Mouse (Mus musculus) forebrain, embryonic 16.5 days (tissue): Measurements from ENCODE around the gene Rwdd4a. TPM values are rescaled to one million over a fixed set of nuclear protein-coding genes. Genes with fewer than 3 reads are reported as not detected.

ENCODE experiments used
- ATAC-seq: fragments of 200-750 bp; cut with Nextera tagmentation; 2 replicates; pipeline ENCODE4 v1.8.0; 2017; ENCODE audit warnings: mild to moderate bottlenecking, moderate library complexity
- H3K27ac ChIP-seq: fragments of 300-500 bp; sonication (generic); 2 replicates; pipeline ENCODE4 v1.5.1; 2014; ENCODE audit warnings: low read length, control low read depth
- H3K27me3 ChIP-seq: fragments of 300-500 bp; sonication (generic); replicated peaks from 2 replicates; pipeline ENCODE4 v1.6.1; 2014; ENCODE audit warnings: low read length; ENCODE audit not compliant: control insufficient read depth, insufficient read depth
- H3K36me3 ChIP-seq: fragments of 300-500 bp; sonication (generic); 2 replicates; pipeline ENCODE4 v1.6.1; 2014; ENCODE audit not compliant: control insufficient read depth, insufficient read depth
- H3K4me1 ChIP-seq: fragments of 300-500 bp; sonication (generic); replicated peaks from 2 replicates; pipeline ENCODE4 v1.6.1; 2014; ENCODE audit warnings: low read length; ENCODE audit not compliant: control insufficient read depth, insufficient read depth
- H3K4me2 ChIP-seq: fragments of 300-500 bp; sonication (generic); 2 replicates; pipeline ENCODE4 v1.6.1; 2014; ENCODE audit warnings: mild to moderate bottlenecking, low read length, control low read depth
- H3K4me3 ChIP-seq: fragments of 300-500 bp; sonication (generic); replicated peaks from 2 replicates; pipeline ENCODE4 v1.5.1; 2014; ENCODE audit warnings: mild to moderate bottlenecking, low read length, control low read depth
- H3K9ac ChIP-seq: fragments of 300-500 bp; sonication (generic); replicated peaks from 2 replicates; pipeline ENCODE4 v1.6.1; 2014; ENCODE audit warnings: low read depth, low read length, control low read depth
- H3K9me3 ChIP-seq: fragments of 300-500 bp; sonication (generic); 2 replicates; pipeline ENCODE4 v1.6.1; 2016; ENCODE audit warnings: low read length; ENCODE audit not compliant: control insufficient read depth
- WGBS: fragments of 180-500 bp; shearing (Covaris S2); extraction: QIAGEN DNeasy Blood & Tissue Kit; methylation state at CpG from one replicate; pipeline ENCODE4 v1.1.7; 2014; 5-methylcytosine and 5-hydroxymethylcytosine counted together
- polyA plus RNA-seq: library from polyadenylated mRNA; unstranded; fragments of >200 nt; fragmentation: Nextera tagmentation; extraction: Ambion mirVana; gene quantifications from 2 replicates; pipeline ENCODE4 v1.2.1, GENCODE M21; 2015

Gene Rwdd4a
- polyA plus RNA-seq, result 33.4 and 37.9 TPM in 2 replicates

GRCm38 (mm10) chr8:47533344-47534125, at the start of gene Rwdd4a, which contains the start of gene Trappc11:
Gene Rwdd4a (plus strand): TSS chr8:47533664.
Gene Trappc11 (minus strand): TSS chr8:47533470.
- H3K9ac ChIP-seq, result peak within 1 kb of the TSS; percentile 87
- WGBS, result under 1% methylated on average over 65 of the region's 65 CpGs
- ATAC-seq, result peak; percentile 100
- H3K27me3 ChIP-seq, result no peaks in the 10 kb centered on the region
- peak within 1 kb of the TSS; percentile 95 for H3K4me3 ChIP-seq
- peak within 1 kb of the TSS; percentile 84 for H3K27ac ChIP-seq
- H3K36me3 ChIP-seq, result peaks cover 3% of the 10 kb centered on the region; the same call in 1 of the 2 replicates
- no peaks in the 10 kb centered on the region for H3K9me3 ChIP-seq
- H3K4me2 ChIP-seq, result peak within 1 kb of the TSS; percentile 91
- H3K4me1 ChIP-seq, result peaks cover 24% of the 10 kb centered on the region

- Histone ChIP-seq H3K9ac (no peak overlapping the region), H3K36me3 (peaks cover 21% of the 10 kb centered on the region), H3K9me3 (no peaks in the 10 kb centered on the region), H3K27ac (no peak overlapping the region), H3K4me2 (no peak overlapping the region), H3K27me3 (no peaks in the 10 kb centered on the region), H3K4me1 (no peaks in the 10 kb centered on the region; the same call in 1 of the 2 replicates), H3K4me3 (no peak overlapping the region)
- ATAC-seq, result no peak
- 87% methylated on average over 3 of the region's 3 CpGs for WGBS
These were observed 46.2 kb upstream of the Rwdd4a start for GRCm38 (mm10) chr8:47487231-47487630.

GRCm38 (mm10) chr8:47493106-47493505, 40.4 kb upstream of the Rwdd4a start:
- Histone ChIP-seq H3K4me3 (no peak overlapping the region), H3K36me3 (peaks cover 41% of the 10 kb centered on the region), H3K9me3 (no peaks in the 10 kb centered on the region), H3K27ac (no peak overlapping the region), H3K4me1 (no peaks in the 10 kb centered on the region), H3K9ac (no peak overlapping the region), H3K4me2 (no peak overlapping the region), H3K27me3 (no peaks in the 10 kb centered on the region)
- no peak for ATAC-seq
- WGBS, result 95% methylated on average over 12 of the region's 12 CpGs

- ATAC-seq, result no peak
- H3K4me1 ChIP-seq, result no peaks in the 10 kb centered on the region
- no peak overlapping the region for H3K4me3 ChIP-seq
- no peaks in the 10 kb centered on the region for H3K27me3 ChIP-seq
- WGBS, result 92% methylated on average over 12 of the region's 12 CpGs
- H3K36me3 ChIP-seq, result peaks cover 41% of the 10 kb centered on the region
- H3K9ac ChIP-seq, result no peak overlapping the region
- no peak overlapping the region for H3K4me2 ChIP-seq
- H3K9me3 ChIP-seq, result no peaks in the 10 kb centered on the region
- H3K27ac ChIP-seq, result no peak overlapping the region
These were observed 38.8 kb upstream of the Rwdd4a start for GRCm38 (mm10) chr8:47494602-47495153.

- peaks cover 38% of the 10 kb centered on the region for H3K36me3 ChIP-seq
- no peak overlapping the region for H3K4me3 ChIP-seq
- no peaks in the 10 kb centered on the region for H3K9me3 ChIP-seq
- no peak for ATAC-seq
- no peak overlapping the region for H3K27ac ChIP-seq
- no peak overlapping the region for H3K4me2 ChIP-seq
- H3K27me3 ChIP-seq, result no peaks in the 10 kb centered on the region
- H3K4me1 ChIP-seq, result no peaks in the 10 kb centered on the region
- H3K9ac ChIP-seq, result no peak overlapping the region
- 91% methylated on average over 6 of the region's 6 CpGs for WGBS
These were observed 38.0 kb upstream of the Rwdd4a start for GRCm38 (mm10) chr8:47495428-47495827.

GRCm38 (mm10) chr8:47501994-47502393, 31.5 kb upstream of the Rwdd4a start:
- no peaks in the 10 kb centered on the region for H3K27me3 ChIP-seq
- no peak overlapping the region for H3K27ac ChIP-seq
- H3K4me3 ChIP-seq, result no peak overlapping the region
- H3K4me2 ChIP-seq, result no peak overlapping the region
- peaks cover 17% of the 10 kb centered on the region for H3K36me3 ChIP-seq
- H3K4me1 ChIP-seq, result no peaks in the 10 kb centered on the region
- H3K9ac ChIP-seq, result no peak overlapping the region
- H3K9me3 ChIP-seq, result no peaks in the 10 kb centered on the region
- WGBS, result 87% methylated on average over 2 of the region's 2 CpGs
- ATAC-seq, result no peak

- Histone ChIP-seq H3K27ac (no peak overlapping the region), H3K27me3 (no peaks in the 10 kb centered on the region), H3K4me2 (no peak overlapping the region), H3K4me3 (no peak overlapping the region), H3K36me3 (peaks cover 14% of the 10 kb centered on the region), H3K9ac (no peak overlapping the region), H3K4me1 (no peaks in the 10 kb centered on the region), H3K9me3 (no peaks in the 10 kb centered on the region)
- ATAC-seq, result no peak
- 95% methylated on average over 13 of the region's 13 CpGs for WGBS
These were observed 30.9 kb upstream of the Rwdd4a start for GRCm38 (mm10) chr8:47502546-47502945.

- Histone ChIP-seq H3K9me3 (no peaks in the 10 kb centered on the region), H3K27ac (no peak overlapping the region), H3K4me3 (no peak overlapping the region), H3K9ac (no peak overlapping the region), H3K36me3 (peaks cover 19% of the 10 kb centered on the region), H3K4me1 (no peaks in the 10 kb centered on the region), H3K27me3 (no peaks in the 10 kb centered on the region), H3K4me2 (no peak overlapping the region)
- no peak for ATAC-seq
- WGBS, result 89% methylated on average over 12 of the region's 12 CpGs
These were observed 28.0 kb upstream of the Rwdd4a start for GRCm38 (mm10) chr8:47505431-47505830.

GRCm38 (mm10) chr8:47510930-47511329, 22.5 kb upstream of the Rwdd4a start:
- Histone ChIP-seq H3K27ac (no peak overlapping the region), H3K9me3 (no peaks in the 10 kb centered on the region), H3K4me3 (no peak overlapping the region), H3K9ac (no peak overlapping the region), H3K36me3 (peaks cover 36% of the 10 kb centered on the region), H3K27me3 (no peaks in the 10 kb centered on the region), H3K4me2 (no peak overlapping the region), H3K4me1 (no peaks in the 10 kb centered on the region)
- no peak for ATAC-seq
- WGBS, result 94% methylated on average over 9 of the region's 9 CpGs
